Mouse (Mus musculus) hindbrain, embryonic 14.5 days (tissue): ENCODE measurements around the gene Rapgef6. TPM values are rescaled to one million over a fixed set of nuclear protein-coding genes. Genes with fewer than 3 reads are reported as not detected.

ENCODE experiments used
- ATAC-seq: fragments of 200-750 bp; cut with Nextera tagmentation; 2 replicates; pipeline ENCODE4 v1.8.0; 2017; ENCODE audit warnings: moderate number of reproducible peaks, mild to moderate bottlenecking, moderate TSS enrichment, moderate library complexity; ENCODE audit not compliant: low FRiP score
- DNase-seq: peaks from one replicate; pipeline ENCODE4 v3.0.0-alpha.2; 2015; ENCODE audit warnings: low spot score
- H3K27ac ChIP-seq: fragments of 300-500 bp; sonication (generic); 2 replicates; pipeline ENCODE4 v1.5.1; 2014; ENCODE audit warnings: mild to moderate bottlenecking, moderate library complexity
- H3K27me3 ChIP-seq: fragments of 300-500 bp; sonication (generic); 2 replicates; pipeline ENCODE4 v1.6.1; 2014; ENCODE audit warnings: mild to moderate bottlenecking, low read length, mixed read lengths; ENCODE audit not compliant: control insufficient read depth, insufficient read depth
- H3K36me3 ChIP-seq: fragments of 300-500 bp; sonication (generic); replicated peaks from 2 replicates; pipeline ENCODE4 v1.6.1; 2014; ENCODE audit not compliant: control insufficient read depth, insufficient read depth
- H3K4me1 ChIP-seq: fragments of 300-500 bp; sonication (generic); replicated peaks from 2 replicates; pipeline ENCODE4 v1.6.1; 2014; ENCODE audit warnings: antibody characterized with exemption, low read length, mixed read lengths; ENCODE audit not compliant: control insufficient read depth, insufficient read depth
- H3K4me2 ChIP-seq: fragments of 300-500 bp; sonication (generic); replicated peaks from 2 replicates; pipeline ENCODE4 v1.6.1; 2014; ENCODE audit warnings: mild to moderate bottlenecking, moderate library complexity
- H3K4me3 ChIP-seq: fragments of 300-500 bp; sonication (generic); replicated peaks from 2 replicates; pipeline ENCODE4 v1.5.1; 2014; ENCODE audit warnings: mild to moderate bottlenecking, low read length
- H3K9ac ChIP-seq: fragments of 300-500 bp; sonication (generic); 2 replicates; pipeline ENCODE4 v1.6.1; 2014
- H3K9me3 ChIP-seq: fragments of 300-500 bp; sonication (generic); 2 replicates; pipeline ENCODE4 v1.6.1; 2016; ENCODE audit warnings: low read length; ENCODE audit not compliant: control insufficient read depth
- WGBS: fragments of 180-500 bp; shearing (Covaris S2); extraction: QIAGEN DNeasy Blood & Tissue Kit; methylation state at CpG from one replicate; pipeline ENCODE4 v1.1.7; 2014; 5-methylcytosine and 5-hydroxymethylcytosine counted together
- polyA plus RNA-seq: library from polyadenylated mRNA; unstranded; fragments of >200 nt; fragmentation: Nextera tagmentation; extraction: Ambion mirVana; gene quantifications from 2 replicates; pipeline ENCODE4 v1.2.1, GENCODE M21; 2014

Rapgef6 gene
- polyA plus RNA-seq = 31.3 and 31.7 TPM in 2 replicates

DNA sequence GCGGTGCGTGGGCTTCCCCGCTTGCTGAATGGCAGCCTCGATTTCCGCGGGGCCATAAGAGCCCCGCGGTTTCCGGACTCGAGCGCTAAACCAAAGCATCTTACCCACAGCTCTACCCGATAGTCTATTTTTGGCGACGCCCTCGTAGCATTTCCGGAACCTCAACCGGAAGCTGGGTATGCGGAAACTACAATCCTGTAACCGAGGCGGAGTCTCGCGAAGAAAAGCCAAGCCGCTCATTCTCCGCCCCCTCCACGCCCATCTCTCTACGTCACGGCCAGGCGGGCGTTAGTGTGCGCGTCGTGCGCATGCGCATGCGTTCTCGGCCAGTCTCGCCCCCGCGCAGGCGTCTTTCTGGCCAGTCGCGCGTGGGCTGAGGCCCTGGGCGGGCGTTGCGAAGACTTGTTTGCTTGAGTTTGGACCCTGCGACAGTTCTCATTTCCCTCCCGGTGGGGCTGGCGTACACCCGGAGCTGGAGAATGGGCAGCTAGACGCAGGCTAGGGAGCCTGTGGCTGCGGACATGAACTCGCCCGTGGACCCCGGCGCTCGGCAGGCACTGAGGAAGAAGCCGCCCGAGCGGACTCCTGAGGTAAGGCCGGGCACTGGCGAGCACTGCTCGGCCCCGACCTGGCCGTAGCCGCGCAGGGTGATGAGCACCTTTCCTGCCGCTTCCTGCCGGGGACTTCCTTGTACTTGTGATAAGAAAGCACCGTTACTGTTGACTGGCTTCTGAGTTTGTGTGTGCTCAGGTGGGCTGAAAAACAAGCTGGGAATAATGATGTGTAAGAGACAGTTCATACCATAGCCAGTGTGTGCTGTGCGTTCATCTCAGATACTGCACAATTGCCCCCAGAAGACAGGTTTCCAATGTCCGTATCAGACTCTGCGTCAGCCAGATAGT, at the start of gene Rapgef6:
Gene Rapgef6 (plus strand): TSS at position 319 of the 902 bp plus-strand sequence.
- peak; percentile 97 for ATAC-seq
- H3K9me3 ChIP-seq = no peaks in the 10 kb centered on the region
- H3K27me3 ChIP-seq = no peaks in the 10 kb centered on the region
- under 1% methylated on average over 73 of the region's 73 CpGs for WGBS
- H3K4me2 ChIP-seq = peak within 1 kb of the TSS; percentile 79
- DNase-seq = peak; percentile 100
- no peaks in the 10 kb centered on the region for H3K36me3 ChIP-seq
- H3K4me1 ChIP-seq = peaks cover 17% of the 10 kb centered on the region
- peak within 1 kb of the TSS; percentile 72 for H3K9ac ChIP-seq
- H3K27ac ChIP-seq = peak within 1 kb of the TSS; percentile 92
- peak within 1 kb of the TSS; percentile 67 for H3K4me3 ChIP-seq

- ATAC-seq (no peak), DNase-seq (no peak)
- no peak overlapping the region for H3K4me2 ChIP-seq
- no peak overlapping the region for H3K9ac ChIP-seq
- H3K36me3 ChIP-seq = peaks cover 10% of the 10 kb centered on the region
- H3K27ac ChIP-seq = no peak overlapping the region
- no peaks in the 10 kb centered on the region for H3K4me1 ChIP-seq
- H3K9me3 ChIP-seq = no peaks in the 10 kb centered on the region
- no peak overlapping the region for H3K4me3 ChIP-seq
- WGBS = 83% methylated on average over 1 of the region's 1 CpGs
- H3K27me3 ChIP-seq = no peaks in the 10 kb centered on the region
Observed at GRCm38 (mm10) chr11:54478414-54478813, 44.2 kb upstream of the Rapgef6 start.

DNA sequence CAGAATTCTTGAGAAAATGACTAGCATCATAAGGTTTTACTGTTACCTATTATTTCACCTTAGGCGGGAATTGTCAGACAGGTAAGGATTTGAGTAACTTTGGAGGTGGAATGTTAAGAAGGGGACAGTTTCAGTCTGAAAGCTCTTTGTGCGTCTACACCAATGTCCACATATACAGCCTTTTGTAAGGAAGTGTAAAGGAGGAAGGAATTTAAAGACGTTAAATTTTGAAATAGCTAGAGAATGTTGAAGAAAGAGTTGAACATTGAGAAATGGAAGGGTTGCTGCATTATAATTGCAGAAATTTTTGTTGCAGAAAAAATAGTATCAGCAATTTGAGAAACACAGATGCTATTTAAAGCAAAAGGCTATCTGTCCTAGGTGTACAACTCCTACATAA, 36.6 kb upstream of the Rapgef6 start:
- H3K27me3 ChIP-seq = no peaks in the 10 kb centered on the region
- H3K9ac ChIP-seq = no peak overlapping the region
- no peaks in the 10 kb centered on the region for H3K9me3 ChIP-seq
- no peak overlapping the region for H3K4me2 ChIP-seq
- no peaks in the 10 kb centered on the region for H3K4me1 ChIP-seq
- peaks cover 19% of the 10 kb centered on the region for H3K36me3 ChIP-seq
- no peak overlapping the region for H3K4me3 ChIP-seq
- DNase-seq (no peak), ATAC-seq (no peak)
- 93% methylated on average over 3 of the region's 3 CpGs for WGBS
- no peak overlapping the region for H3K27ac ChIP-seq

GRCm38 (mm10) chr11:54491946-54492558, 30.6 kb upstream of the Rapgef6 start:
- no peak for ATAC-seq
- H3K9ac ChIP-seq = no peak overlapping the region
- H3K4me2 ChIP-seq = no peak overlapping the region
- H3K4me3 ChIP-seq = no peak overlapping the region
- no peaks in the 10 kb centered on the region for H3K4me1 ChIP-seq
- peaks cover 25% of the 10 kb centered on the region for H3K36me3 ChIP-seq
- WGBS = 95% methylated on average over 1 of the region's 1 CpGs
- H3K9me3 ChIP-seq = no peaks in the 10 kb centered on the region
- no peak for DNase-seq
- H3K27ac ChIP-seq = no peak overlapping the region
- H3K27me3 ChIP-seq = no peaks in the 10 kb centered on the region

- DNase-seq = no peak
- no peaks in the 10 kb centered on the region for H3K9me3 ChIP-seq
- no peaks in the 10 kb centered on the region for H3K4me1 ChIP-seq
- H3K27ac ChIP-seq = no peak overlapping the region
- H3K4me3 ChIP-seq = no peak overlapping the region
- H3K4me2 ChIP-seq = no peak overlapping the region
- H3K27me3 ChIP-seq = no peaks in the 10 kb centered on the region
- 89% methylated on average over 4 of the region's 4 CpGs for WGBS
- H3K36me3 ChIP-seq = peaks cover 25% of the 10 kb centered on the region
- no peak for ATAC-seq
- no peak overlapping the region for H3K9ac ChIP-seq
Observed at GRCm38 (mm10) chr11:54492559-54492958, 30.1 kb upstream of the Rapgef6 start.

- no peak for DNase-seq
- H3K4me3 ChIP-seq = no peak overlapping the region
- no peaks in the 10 kb centered on the region for H3K27me3 ChIP-seq
- 91% methylated on average over 5 of the region's 5 CpGs for WGBS
- H3K27ac ChIP-seq = no peak overlapping the region
- no peak overlapping the region for H3K4me2 ChIP-seq
- no peaks in the 10 kb centered on the region for H3K9me3 ChIP-seq
- H3K9ac ChIP-seq = no peak overlapping the region
- H3K4me1 ChIP-seq = no peaks in the 10 kb centered on the region
- H3K36me3 ChIP-seq = peaks cover 47% of the 10 kb centered on the region
- ATAC-seq = no peak
Observed at GRCm38 (mm10) chr11:54499838-54500237, 22.8 kb upstream of the Rapgef6 start.

- no peaks in the 10 kb centered on the region for H3K4me1 ChIP-seq
- peaks cover 56% of the 10 kb centered on the region for H3K36me3 ChIP-seq
- DNase-seq (no peak), ATAC-seq (no peak)
- no peak overlapping the region for H3K9ac ChIP-seq
- no peaks in the 10 kb centered on the region for H3K27me3 ChIP-seq
- WGBS = 95% methylated on average over 4 of the region's 4 CpGs
- H3K4me2 ChIP-seq = no peak overlapping the region
- no peak overlapping the region for H3K4me3 ChIP-seq
- H3K9me3 ChIP-seq = no peaks in the 10 kb centered on the region
- H3K27ac ChIP-seq = no peak overlapping the region
Observed at GRCm38 (mm10) chr11:54502546-54503245, 20.0 kb upstream of the Rapgef6 start.

GRCm38 (mm10) chr11:54513584-54513983, 9.1 kb upstream of the Rapgef6 start:
- peaks cover 25% of the 10 kb centered on the region for H3K36me3 ChIP-seq
- no peak for ATAC-seq
- no peaks in the 10 kb centered on the region for H3K27me3 ChIP-seq
- H3K4me3 ChIP-seq = no peak overlapping the region
- H3K27ac ChIP-seq = no peak overlapping the region
- H3K9ac ChIP-seq = no peak overlapping the region
- H3K4me1 ChIP-seq = no peaks in the 10 kb centered on the region
- DNase-seq = no peak
- H3K4me2 ChIP-seq = no peak overlapping the region
- no peaks in the 10 kb centered on the region for H3K9me3 ChIP-seq

- H3K27me3 ChIP-seq = no peaks in the 10 kb centered on the region
- H3K9me3 ChIP-seq = no peaks in the 10 kb centered on the region
- H3K4me2 ChIP-seq = peak overlapping the region; percentile 68
- H3K4me1 ChIP-seq = peaks cover 17% of the 10 kb centered on the region
- peak overlapping the region; percentile 67 for H3K4me3 ChIP-seq
- no peaks in the 10 kb centered on the region for H3K36me3 ChIP-seq
- H3K27ac ChIP-seq = peak overlapping the region; percentile 92
- WGBS = 3% methylated on average over 18 of the region's 18 CpGs
- peak overlapping the region; percentile 72 for H3K9ac ChIP-seq
- DNase-seq (no peak), ATAC-seq (no peak)
Observed at GRCm38 (mm10) chr11:54521927-54522528, 619 bp upstream of the Rapgef6 start.
